Mouse (Mus musculus) heart, postnatal 0 days (tissue): ENCODE results near the gene Flywch2.

ENCODE experiments used
- CTCF ChIP-seq: IDR thresholded peaks from 2 replicates; pipeline ENCODE4 v1.5.1; 2016; ENCODE audit warnings: antibody characterized with exemption, control low read depth, low read depth
- EP300 ChIP-seq: IDR thresholded peaks from 2 replicates; pipeline ENCODE4 v1.6.1; 2016; ENCODE audit warnings: antibody characterized with exemption, low read depth

DNA sequence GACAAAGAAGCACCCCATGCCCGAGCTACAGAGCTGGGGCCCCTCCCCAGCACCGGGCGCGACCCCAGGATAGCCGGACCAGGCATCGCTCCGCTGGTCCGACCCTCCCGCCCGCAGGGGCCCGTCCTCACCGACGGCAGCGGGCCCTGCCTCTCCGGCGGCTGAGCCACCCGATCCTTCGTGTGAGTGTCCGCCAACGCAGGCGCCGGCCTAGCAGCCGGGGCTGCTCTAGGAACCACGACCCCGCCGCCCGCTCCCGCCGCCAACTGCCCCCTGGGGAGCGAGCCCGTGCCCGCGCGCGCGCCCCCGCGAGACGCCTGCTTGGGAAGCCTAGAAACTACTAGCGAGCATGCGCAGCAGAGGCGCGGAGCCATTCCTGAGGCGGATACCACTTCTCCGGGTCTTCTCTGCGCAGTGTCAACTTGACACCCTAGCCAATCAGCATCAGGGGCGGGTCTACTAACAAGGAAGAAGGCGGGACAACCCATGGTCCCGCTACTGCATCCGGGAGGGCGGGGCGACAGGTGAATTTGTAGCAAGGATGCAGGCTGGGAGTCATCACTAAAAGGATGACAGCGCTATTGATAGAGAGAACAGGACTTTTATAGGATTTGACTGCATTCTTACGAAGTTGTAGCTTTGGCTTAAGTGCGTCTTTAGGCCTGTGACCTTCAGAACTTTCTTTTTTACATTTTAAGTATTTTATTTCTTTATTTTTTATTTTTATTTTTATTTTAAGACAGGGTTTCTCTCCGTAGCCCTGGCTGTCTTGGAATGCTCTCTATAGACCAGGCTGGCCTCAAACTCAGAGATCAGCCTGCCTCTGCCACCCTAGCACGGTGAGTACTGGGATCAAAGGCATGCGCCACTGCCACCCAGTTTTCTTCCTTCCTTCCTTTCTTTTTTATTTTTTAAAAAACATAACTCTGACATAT lies 14.3 kb downstream of the Flywch2 start, which contains the start of gene Flywch1:
- no peak for TF ChIP-seq CTCF
- TF ChIP-seq EP300 = peak; percentile 85
